Mouse (Mus musculus) hindbrain, embryonic 12.5 days (tissue): ENCODE measurements at regions not wholly inside any gene's neighbourhood (a gene's known extent, or its start where the extent isn't known, plus 50 kb on each side); places are given as distances from the start of the nearest gene placed in this dataset.

Source experiments
- ATAC-seq: fragments of 200-750 bp; cut with Nextera tagmentation; 2 replicates; pipeline ENCODE4 v1.8.0; 2017; ENCODE audit warnings: moderate TSS enrichment; ENCODE audit not compliant: low FRiP score
- H3K27ac ChIP-seq: fragments of 300-500 bp; sonication (generic); 2 replicates; pipeline ENCODE4 v1.5.1; 2016; ENCODE audit warnings: mild to moderate bottlenecking
- H3K27me3 ChIP-seq: fragments of 300-500 bp; sonication (generic); 2 replicates; pipeline ENCODE4 v1.6.1; 2016; ENCODE audit warnings: mild to moderate bottlenecking
- H3K36me3 ChIP-seq: fragments of 300-500 bp; sonication (generic); 2 replicates; pipeline ENCODE4 v1.6.1; 2016; ENCODE audit warnings: mild to moderate bottlenecking
- H3K4me1 ChIP-seq: fragments of 300-500 bp; sonication (generic); 2 replicates; pipeline ENCODE4 v1.6.1; 2016
- H3K4me2 ChIP-seq: fragments of 300-500 bp; sonication (generic); replicated peaks from 2 replicates; pipeline ENCODE4 v1.6.1; 2016; ENCODE audit warnings: mild to moderate bottlenecking
- H3K4me3 ChIP-seq: fragments of 300-500 bp; sonication (generic); 2 replicates; pipeline ENCODE4 v1.5.1; 2016; ENCODE audit warnings: mild to moderate bottlenecking
- H3K9ac ChIP-seq: fragments of 300-500 bp; sonication (generic); 2 replicates; pipeline ENCODE4 v1.6.1; 2016; ENCODE audit warnings: mild to moderate bottlenecking, moderate library complexity
- H3K9me3 ChIP-seq: fragments of 300-500 bp; sonication (generic); replicated peaks from 2 replicates; pipeline ENCODE4 v1.6.1; 2016; ENCODE audit warnings: mild to moderate bottlenecking
- WGBS: fragments of 180-500 bp; shearing (Covaris S2); methylation state at CpG from one replicate; pipeline ENCODE4 v1.1.7; 2016; 5-methylcytosine and 5-hydroxymethylcytosine counted together

DNA sequence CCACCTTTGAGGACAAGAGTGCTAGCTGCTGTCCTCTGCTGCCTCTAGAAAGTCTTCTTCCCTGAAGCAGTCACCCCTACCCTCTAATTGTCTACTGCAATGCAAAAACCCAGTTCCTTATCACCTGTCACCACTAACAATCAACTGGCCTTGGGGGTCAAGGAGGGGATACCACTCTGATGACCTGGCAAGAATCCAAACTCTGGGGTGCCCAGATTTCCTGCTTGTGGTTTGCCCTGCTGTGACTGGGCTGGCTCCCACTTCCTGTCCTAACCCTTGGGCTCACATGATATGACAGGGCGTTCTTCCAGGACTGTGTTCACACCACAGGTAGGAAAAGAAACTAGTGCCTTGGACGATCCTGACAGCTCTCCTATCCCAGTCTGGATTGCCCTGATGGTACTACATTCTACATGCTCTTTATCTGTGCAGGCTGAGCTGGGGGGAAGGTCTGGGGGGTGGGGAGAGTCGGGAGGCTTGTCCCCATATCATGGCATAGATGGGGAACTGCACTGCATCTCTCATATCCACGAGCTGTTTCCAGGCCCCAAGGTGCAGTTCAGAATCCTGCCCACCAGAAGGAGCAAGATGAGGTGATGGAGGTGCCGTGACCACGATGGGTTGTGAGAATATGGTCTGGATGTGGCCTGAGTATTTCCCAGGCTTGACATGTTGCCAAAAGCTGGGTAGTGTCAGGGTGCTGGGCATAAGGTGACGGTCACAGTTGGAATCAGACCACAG lies 81.0 kb downstream of the Maf start:
- Histone ChIP-seq H3K9ac (no peak overlapping the region), H3K4me2 (no peak overlapping the region), H3K9me3 (no peaks in the 10 kb centered on the region), H3K27me3 (no peaks in the 10 kb centered on the region), H3K4me1 (no peaks in the 10 kb centered on the region), H3K4me3 (no peak overlapping the region), H3K27ac (no peak overlapping the region), H3K36me3 (no peaks in the 10 kb centered on the region)
- ATAC-seq = no peak
- WGBS = 88% methylated on average over 7 of the region's 7 CpGs

DNA sequence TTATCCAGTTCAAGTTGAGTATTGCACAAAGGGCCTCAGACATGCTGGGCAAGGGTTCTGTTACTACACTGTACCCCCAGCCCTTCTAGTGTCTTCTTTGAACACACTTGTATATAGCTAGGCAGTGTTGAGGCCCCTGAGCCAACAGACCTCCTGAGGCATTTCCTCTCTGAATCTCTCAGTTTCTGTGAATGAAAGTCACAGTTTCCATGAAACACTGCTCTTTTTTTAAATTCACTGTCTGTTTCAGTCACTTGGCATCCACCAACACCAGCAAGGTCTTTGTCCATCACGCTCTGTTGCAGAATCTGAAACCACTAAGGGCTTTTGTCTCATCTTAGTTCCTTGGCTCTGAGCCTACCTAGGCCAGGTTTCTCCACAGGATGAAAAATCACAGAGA lies 82.5 kb downstream of the Maf start:
- Histone ChIP-seq H3K27ac (no peak overlapping the region), H3K9me3 (no peaks in the 10 kb centered on the region), H3K4me2 (no peak overlapping the region), H3K27me3 (no peaks in the 10 kb centered on the region), H3K36me3 (no peaks in the 10 kb centered on the region), H3K4me3 (no peak overlapping the region), H3K4me1 (no peaks in the 10 kb centered on the region), H3K9ac (no peak overlapping the region)
- 89% methylated on average over 1 of the region's 1 CpGs for WGBS
- ATAC-seq = no peak

GRCm38 (mm10) chr8:115618049-115618760 lies 89.4 kb downstream of the Maf start:
- Histone ChIP-seq H3K9me3 (no peaks in the 10 kb centered on the region), H3K4me3 (no peak overlapping the region), H3K27me3 (no peaks in the 10 kb centered on the region), H3K4me1 (no peaks in the 10 kb centered on the region), H3K9ac (no peak overlapping the region), H3K27ac (no peak overlapping the region), H3K36me3 (no peaks in the 10 kb centered on the region), H3K4me2 (no peak overlapping the region)
- WGBS = 81% methylated on average over 13 of the region's 13 CpGs
- no peak for ATAC-seq

- WGBS = 87% methylated on average over 9 of the region's 9 CpGs
- no peak overlapping the region for H3K27ac ChIP-seq
- H3K4me3 ChIP-seq = no peak overlapping the region
- no peaks in the 10 kb centered on the region for H3K4me1 ChIP-seq
- no peak overlapping the region for H3K4me2 ChIP-seq
- no peak for ATAC-seq
- no peaks in the 10 kb centered on the region for H3K36me3 ChIP-seq
- no peaks in the 10 kb centered on the region for H3K27me3 ChIP-seq
- H3K9ac ChIP-seq = no peak overlapping the region
- no peaks in the 10 kb centered on the region for H3K9me3 ChIP-seq
These were observed 90.6 kb downstream of the Maf start for GRCm38 (mm10) chr8:115616871-115617605.

DNA sequence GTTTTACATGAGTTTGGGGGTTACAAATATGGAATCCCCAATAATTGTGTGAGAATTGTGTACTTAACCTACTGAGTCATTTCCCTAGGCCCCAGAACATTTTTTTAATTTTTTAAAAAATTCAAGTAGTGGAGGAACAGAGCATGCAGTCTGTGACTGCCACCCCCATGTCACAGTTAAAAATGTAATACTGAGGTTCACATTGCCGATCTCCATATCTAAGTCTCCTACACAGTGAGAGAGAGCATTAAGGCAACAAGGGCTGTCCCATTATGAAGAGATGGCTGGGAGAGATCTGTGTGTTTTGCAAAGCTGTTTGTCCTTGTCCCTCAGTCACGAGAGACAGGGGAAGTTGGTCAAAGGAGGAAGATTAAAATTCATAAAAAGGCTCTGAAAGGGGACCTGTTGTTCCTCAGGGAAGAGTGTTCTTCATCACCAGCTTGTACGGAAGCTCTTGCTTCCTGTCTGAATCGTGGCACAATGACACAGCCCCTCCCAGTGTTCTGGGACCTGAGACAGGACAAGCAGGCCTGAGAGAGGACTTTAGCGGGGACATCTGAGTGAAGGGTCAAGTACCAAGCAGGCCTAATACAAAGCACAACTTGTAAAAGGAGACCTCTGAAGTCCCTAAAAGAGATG lies 93.5 kb downstream of the Maf start:
- no peaks in the 10 kb centered on the region for H3K9me3 ChIP-seq
- H3K9ac ChIP-seq = no peak overlapping the region
- WGBS = 73% methylated on average over 5 of the region's 5 CpGs
- H3K27ac ChIP-seq = no peak overlapping the region
- no peak overlapping the region for H3K4me2 ChIP-seq
- no peak overlapping the region for H3K4me3 ChIP-seq
- no peaks in the 10 kb centered on the region for H3K36me3 ChIP-seq
- H3K4me1 ChIP-seq = no peaks in the 10 kb centered on the region
- no peaks in the 10 kb centered on the region for H3K27me3 ChIP-seq
- ATAC-seq = no peak

DNA sequence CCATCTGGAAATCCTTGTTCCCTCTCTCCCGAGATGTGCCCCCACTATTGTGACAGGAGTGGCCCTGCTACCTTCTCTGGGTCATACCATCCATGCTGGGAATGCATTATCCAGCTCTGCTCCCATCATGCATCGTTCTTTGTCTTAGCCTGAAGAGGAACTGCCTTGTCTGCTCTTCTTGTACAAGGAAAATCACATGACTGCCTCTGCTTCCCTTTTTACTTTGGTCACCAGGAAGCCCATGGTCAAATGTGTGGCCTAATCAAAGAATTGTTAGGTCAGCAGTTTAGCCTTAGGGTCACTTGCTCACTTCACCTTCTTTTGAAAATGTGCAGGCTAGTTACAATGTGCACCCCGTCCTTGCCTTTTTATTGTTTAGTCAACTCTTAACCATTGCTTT lies 95.5 kb downstream of the Maf start:
- Histone ChIP-seq H3K9me3 (no peaks in the 10 kb centered on the region), H3K4me2 (no peak overlapping the region), H3K9ac (no peak overlapping the region), H3K4me3 (no peak overlapping the region), H3K36me3 (no peaks in the 10 kb centered on the region), H3K27me3 (no peaks in the 10 kb centered on the region), H3K27ac (no peak overlapping the region), H3K4me1 (no peaks in the 10 kb centered on the region)
- WGBS = 81% methylated on average over 3 of the region's 3 CpGs
- ATAC-seq = no peak

GRCm38 (mm10) chr8:115599771-115600170 lies 107.8 kb downstream of the Maf start:
- no peak for ATAC-seq
- Histone ChIP-seq H3K9me3 (no peaks in the 10 kb centered on the region), H3K4me1 (peaks cover 4% of the 10 kb centered on the region; the same call in 1 of the 2 replicates), H3K27ac (no peak overlapping the region), H3K36me3 (no peaks in the 10 kb centered on the region), H3K27me3 (no peaks in the 10 kb centered on the region), H3K4me3 (no peak overlapping the region), H3K4me2 (no peak overlapping the region), H3K9ac (no peak overlapping the region)
- 84% methylated on average over 6 of the region's 6 CpGs for WGBS

GRCm38 (mm10) chr8:115597226-115597953 lies 110.2 kb downstream of the Maf start:
- 52% methylated on average over 10 of the region's 10 CpGs for WGBS

DNA sequence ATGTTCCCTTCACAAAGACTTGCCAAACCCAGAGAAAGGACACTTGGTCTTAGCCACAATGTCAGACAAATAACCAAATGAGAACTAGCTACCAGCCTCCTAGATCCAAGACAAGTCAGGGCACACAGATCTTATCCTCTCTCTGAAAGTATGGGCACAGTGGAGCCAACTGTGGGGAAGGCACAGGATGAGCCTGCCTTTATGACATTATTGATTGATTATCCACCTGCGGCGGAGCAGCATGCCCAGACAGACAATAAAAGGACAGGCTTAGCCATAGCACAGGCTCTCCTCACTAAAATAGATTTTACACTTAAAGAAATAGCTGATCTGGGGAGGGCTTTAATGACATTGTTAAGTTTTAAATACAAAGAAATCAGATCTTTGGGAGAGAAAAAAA lies 117.9 kb downstream of the Maf start:
- H3K4me2 ChIP-seq = no peak overlapping the region
- no peaks in the 10 kb centered on the region for H3K4me1 ChIP-seq
- no peak overlapping the region for H3K27ac ChIP-seq
- no peaks in the 10 kb centered on the region for H3K27me3 ChIP-seq
- no peak overlapping the region for H3K9ac ChIP-seq
- H3K36me3 ChIP-seq = no peaks in the 10 kb centered on the region
- ATAC-seq = no peak
- no peaks in the 10 kb centered on the region for H3K9me3 ChIP-seq
- 80% methylated on average over 2 of the region's 2 CpGs for WGBS
- no peak overlapping the region for H3K4me3 ChIP-seq

More at GRCm38 (mm10) chr8:115597226-115597953, 110.2 kb downstream of the Maf start:
- no peak overlapping the region for H3K4me2 ChIP-seq
- no peaks in the 10 kb centered on the region for H3K27me3 ChIP-seq
- no peaks in the 10 kb centered on the region for H3K9me3 ChIP-seq
- no peak overlapping the region for H3K4me3 ChIP-seq
- no peak for ATAC-seq
- peaks cover 4% of the 10 kb centered on the region; the same call in 1 of the 2 replicates for H3K4me1 ChIP-seq
- no peak overlapping the region for H3K9ac ChIP-seq
- H3K27ac ChIP-seq = no peak overlapping the region
- H3K36me3 ChIP-seq = no peaks in the 10 kb centered on the region

GRCm38 (mm10) chr8:115589076-115589475 lies 118.5 kb downstream of the Maf start:
- Histone ChIP-seq H3K9ac (no peak overlapping the region), H3K4me3 (no peak overlapping the region), H3K9me3 (no peaks in the 10 kb centered on the region), H3K4me1 (no peaks in the 10 kb centered on the region), H3K36me3 (no peaks in the 10 kb centered on the region), H3K27ac (no peak overlapping the region), H3K27me3 (no peaks in the 10 kb centered on the region), H3K4me2 (no peak overlapping the region)
- ATAC-seq = no peak
- WGBS = 90% methylated on average over 2 of the region's 2 CpGs

- H3K27ac ChIP-seq = no peak overlapping the region
- H3K4me3 ChIP-seq = no peak overlapping the region
- no peaks in the 10 kb centered on the region for H3K36me3 ChIP-seq
- no peak for ATAC-seq
- 84% methylated on average over 8 of the region's 8 CpGs for WGBS
- no peaks in the 10 kb centered on the region for H3K27me3 ChIP-seq
- H3K4me2 ChIP-seq = no peak overlapping the region
- no peak overlapping the region for H3K9ac ChIP-seq
- no peaks in the 10 kb centered on the region for H3K4me1 ChIP-seq
- H3K9me3 ChIP-seq = no peaks in the 10 kb centered on the region
These were observed 123.2 kb downstream of the Maf start for GRCm38 (mm10) chr8:115584311-115584907.
